Mouse (Mus musculus): ENCODE results near the gene Rsbn1l. TPM values are rescaled to one million over a fixed set of nuclear protein-coding genes. Genes with fewer than 3 reads are reported as not detected.

Gene Rsbn1l
- polyA plus RNA-seq, 1 experiment: 36.7 TPM

DNA sequence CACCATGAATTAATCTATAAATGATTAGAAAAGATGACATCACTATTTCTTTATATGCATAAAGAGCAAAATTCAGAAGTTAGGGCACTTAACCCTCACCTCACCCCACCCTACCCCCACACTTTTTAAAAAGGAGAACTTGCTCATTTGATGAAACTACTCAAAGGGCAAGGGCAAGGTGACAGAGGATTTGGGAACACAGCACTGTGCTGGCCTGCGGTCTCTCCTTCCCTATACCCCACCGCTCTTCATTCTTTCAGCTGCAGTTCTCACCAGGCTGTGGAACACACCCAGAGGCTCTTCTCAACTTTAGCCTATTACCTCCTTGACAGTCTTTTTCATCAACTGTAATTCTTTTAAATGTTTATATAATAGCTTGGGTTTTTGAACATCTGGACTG lies 109.2 kb downstream of the Rsbn1l start:
- no peak overlapping the region for H3K27ac ChIP-seq (ENCODE audit: insufficient read depth, low read length)
- H3K27me3 ChIP-seq (ENCODE audit: control insufficient read depth, insufficient read depth, low read length, poor library complexity, severe bottlenecking): no peaks in the 10 kb centered on the region
- no peak overlapping the region for H3K4me3 ChIP-seq (ENCODE audit: low read depth, low read length)
- no peaks in the 10 kb centered on the region for H3K4me1 ChIP-seq (ENCODE audit: control insufficient read depth, insufficient read depth, low read length)
- no peak for TF ChIP-seq EP300 (IDR thresholded peaks at IDR 0.05; ENCODE audit: insufficient read depth, low read depth, low read length)
- TF ChIP-seq POLR2A (IDR thresholded peaks at IDR 0.05; ENCODE audit: insufficient read depth, low read length): no peak
- no peak overlapping the region for H3K9ac ChIP-seq (ENCODE audit: low read depth, poor library complexity, severe bottlenecking)
- H3K9me3 ChIP-seq (replicated peaks; ENCODE audit: control insufficient read depth, insufficient read depth, low read length, poor library complexity, severe bottlenecking): no peaks in the 10 kb centered on the region
- no peaks in the 10 kb centered on the region for H3K36me3 ChIP-seq (ENCODE audit: control insufficient read depth, insufficient read depth, low read length, poor library complexity, severe bottlenecking)

DNA sequence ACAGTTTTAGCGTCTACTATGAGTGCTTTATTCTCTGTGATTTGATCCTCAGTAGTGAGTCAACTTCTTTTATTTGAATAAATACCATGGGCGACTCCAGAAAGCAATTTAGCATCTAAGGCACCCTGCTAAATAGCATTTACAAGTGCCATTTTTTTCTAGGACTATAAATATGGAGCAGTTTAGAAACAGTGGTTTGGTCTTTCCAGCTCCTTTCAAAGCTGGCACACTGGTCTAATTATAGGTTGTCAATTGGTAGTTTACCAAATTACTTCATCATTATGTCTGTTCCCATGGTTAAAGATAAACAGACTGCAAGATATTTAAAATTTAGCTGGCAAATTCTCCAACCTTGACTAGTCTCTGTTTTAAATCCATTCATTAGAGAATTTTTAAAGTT lies 112.4 kb downstream of the Rsbn1l start:
- H3K9ac ChIP-seq (ENCODE audit: low read depth, poor library complexity, severe bottlenecking): no peak overlapping the region
- TF ChIP-seq CTCF (IDR thresholded peaks at IDR 0.05; ENCODE audit: low read depth, low read length) (no peak), POLR2A (IDR thresholded peaks at IDR 0.05; ENCODE audit: insufficient read depth, low read length) (no peak), EP300 (IDR thresholded peaks at IDR 0.05; ENCODE audit: insufficient read depth, low read depth, low read length) (no peak)

DNA sequence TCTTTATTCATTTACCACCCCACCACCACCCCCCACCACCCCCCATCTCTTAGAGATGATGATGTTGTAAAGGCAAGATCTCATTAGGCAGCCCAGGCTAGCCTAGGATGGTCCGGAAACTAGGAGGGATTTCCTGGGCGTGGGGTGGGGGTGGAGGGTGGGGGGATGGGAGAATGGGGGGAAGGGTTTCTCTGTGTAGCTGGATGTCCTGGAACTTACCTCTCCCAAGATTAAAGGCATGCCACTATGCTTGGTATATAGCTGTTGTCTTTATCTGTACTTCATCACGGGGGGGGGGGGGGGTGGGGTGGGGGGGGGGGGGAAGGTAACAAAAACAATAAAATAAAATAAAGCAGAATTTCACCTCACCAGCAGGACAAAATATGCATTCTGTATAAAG lies 112.8 kb downstream of the Rsbn1l start:
- Histone ChIP-seq H3K9ac (ENCODE audit: low read depth, poor library complexity, severe bottlenecking) (no peak overlapping the region), H3K27me3 (ENCODE audit: control insufficient read depth, insufficient read depth, low read length, poor library complexity, severe bottlenecking) (no peaks in the 10 kb centered on the region), H3K36me3 (ENCODE audit: control insufficient read depth, insufficient read depth, low read length, poor library complexity, severe bottlenecking) (no peaks in the 10 kb centered on the region), H3K9me3 (replicated peaks; ENCODE audit: control insufficient read depth, insufficient read depth, low read length, poor library complexity, severe bottlenecking) (no peaks in the 10 kb centered on the region), H3K4me1 (ENCODE audit: control insufficient read depth, insufficient read depth, low read length) (no peaks in the 10 kb centered on the region), H3K4me3 (ENCODE audit: low read depth, low read length) (no peak overlapping the region), H3K27ac (ENCODE audit: insufficient read depth, low read length) (no peak overlapping the region)
- TF ChIP-seq POLR2A (IDR thresholded peaks at IDR 0.05; ENCODE audit: insufficient read depth, low read length) (no peak), EP300 (IDR thresholded peaks at IDR 0.05; ENCODE audit: insufficient read depth, low read depth, low read length) (no peak), CTCF (IDR thresholded peaks at IDR 0.05; ENCODE audit: low read depth, low read length) (no peak)

More for the DNA sequence above, 112.4 kb downstream of the Rsbn1l start:
- Histone ChIP-seq H3K9me3 (replicated peaks; ENCODE audit: control insufficient read depth, insufficient read depth, low read length, poor library complexity, severe bottlenecking) (no peaks in the 10 kb centered on the region), H3K4me3 (ENCODE audit: low read depth, low read length) (no peak overlapping the region), H3K27me3 (ENCODE audit: control insufficient read depth, insufficient read depth, low read length, poor library complexity, severe bottlenecking) (no peaks in the 10 kb centered on the region), H3K36me3 (ENCODE audit: control insufficient read depth, insufficient read depth, low read length, poor library complexity, severe bottlenecking) (no peaks in the 10 kb centered on the region), H3K27ac (ENCODE audit: insufficient read depth, low read length) (no peak overlapping the region), H3K4me1 (ENCODE audit: control insufficient read depth, insufficient read depth, low read length) (no peaks in the 10 kb centered on the region)

Other genes with a start within 250 kb of the Rsbn1l start
- gene Phtf2, start 74.3 kb downstream of the Rsbn1l start, polyA plus RNA-seq (2011; ENCODE audit: insufficient read depth, insufficient read length, low read depth, missing spikeins): 36.0 and 39.3 TPM in 2 replicates
- 41.0 and 41.8 TPM in 2 replicates for gene Tmem60, start 74.2 kb downstream of the Rsbn1l start, polyA plus RNA-seq (2011; ENCODE audit: insufficient read depth, insufficient read length, low read depth, missing spikeins)
- gene Ptpn12, start 99.5 kb upstream of the Rsbn1l start, polyA plus RNA-seq (2011; ENCODE audit: insufficient read depth, insufficient read length, low read depth, missing spikeins): 42.7 and 58.7 TPM in 2 replicates
- gene Gsap, start 229.9 kb upstream of the Rsbn1l start, polyA plus RNA-seq (2011; ENCODE audit: insufficient read depth, insufficient read length, low read depth, missing spikeins): 6.9 and 8.9 TPM in 2 replicates

All from ES-Bruce4 (cell line).